Comparison of ENCODE assay signal across 1 mouse cellular context in the genomic region with DNA sequence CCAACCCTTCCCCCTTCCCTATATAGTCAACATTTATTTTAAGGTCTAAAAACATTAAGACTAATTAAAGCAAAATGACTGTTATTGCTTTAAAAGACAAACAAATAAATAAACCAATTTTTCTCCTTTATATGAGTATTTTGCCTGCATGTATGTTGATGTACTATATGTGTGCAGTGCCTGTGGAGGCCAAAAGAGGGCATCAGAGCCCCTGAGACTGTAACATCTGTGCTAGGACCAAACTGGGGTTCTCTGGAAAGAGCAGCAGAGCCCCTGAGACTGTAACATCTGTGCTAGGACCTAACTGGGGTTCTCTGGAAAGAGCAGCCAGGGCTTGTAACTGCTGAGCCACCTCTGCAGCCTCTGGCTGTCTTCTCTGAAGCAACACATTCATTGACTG.
TF ChIP-seq lines count a peak whose summit lies in the region.

No protein-coding gene starts in this region.

TF ChIP-seq in CH12.LX, 34 proteins besides CTCF, POLR2A, EP300 and RAD21 (continued from another document):
- TF ChIP-seq PAX5 (IDR thresholded peaks at IDR 0.05; ENCODE audit: low read length) (no peak), RCOR1 (conservative IDR thresholded peaks at IDR 0.05; ENCODE audit: low read depth, low read length) (no peak)
